Mouse (Mus musculus) heart, postnatal 0 days (tissue): ENCODE measurements around the gene Kcnj10. TPM values are rescaled to one million over a fixed set of nuclear protein-coding genes. Genes with fewer than 3 reads are reported as not detected.

ENCODE experiments used
- ATAC-seq: fragments of 200-750 bp; cut with Nextera tagmentation; 2 replicates; pipeline ENCODE4 v1.8.0; 2017; ENCODE audit warnings: low read depth, moderate number of reproducible peaks, moderate library complexity; ENCODE audit not compliant: insufficient read depth
- DNase-seq: peaks from one replicate; pipeline ENCODE4 v3.0.0-alpha.2; 2016; ENCODE audit warnings: low spot score
- H3K27ac ChIP-seq: fragments of 300-500 bp; sonication (generic); 2 replicates; pipeline ENCODE4 v1.5.1; 2014; ENCODE audit warnings: low read depth, mild to moderate bottlenecking
- H3K27me3 ChIP-seq: fragments of 300-500 bp; sonication (generic); 2 replicates; pipeline ENCODE4 v1.6.1; 2014; ENCODE audit warnings: low read length, mixed read lengths; ENCODE audit not compliant: control insufficient read depth, insufficient read depth
- H3K36me3 ChIP-seq: fragments of 300-500 bp; sonication (generic); replicated peaks from 2 replicates; pipeline ENCODE4 v1.6.1; 2014; ENCODE audit warnings: low read length, mixed read lengths; ENCODE audit not compliant: control insufficient read depth, insufficient read depth
- H3K4me1 ChIP-seq: fragments of 300-500 bp; sonication (generic); 2 replicates; pipeline ENCODE4 v1.6.1; 2014; ENCODE audit warnings: antibody characterized with exemption; ENCODE audit not compliant: control insufficient read depth, insufficient read depth
- H3K4me2 ChIP-seq: fragments of 300-500 bp; sonication (generic); 2 replicates; pipeline ENCODE4 v1.6.1; 2014; ENCODE audit warnings: low read depth, mild to moderate bottlenecking, low read length, moderate library complexity
- H3K4me3 ChIP-seq: fragments of 300-500 bp; sonication (generic); 2 replicates; pipeline ENCODE4 v1.5.1; 2014; ENCODE audit warnings: low read depth, low read length
- H3K9ac ChIP-seq: fragments of 300-500 bp; sonication (generic); replicated peaks from 2 replicates; pipeline ENCODE4 v1.6.1; 2014; ENCODE audit warnings: low read depth, low read length, mixed read lengths
- H3K9me3 ChIP-seq: fragments of 300-500 bp; sonication (generic); replicated peaks from 2 replicates; pipeline ENCODE4 v1.6.1; 2016; ENCODE audit warnings: low read length; ENCODE audit not compliant: control insufficient read depth
- CTCF ChIP-seq: IDR thresholded peaks from 2 replicates; pipeline ENCODE4 v1.5.1; 2016; ENCODE audit warnings: antibody characterized with exemption, control low read depth, low read depth
- EP300 ChIP-seq: IDR thresholded peaks from 2 replicates; pipeline ENCODE4 v1.6.1; 2016; ENCODE audit warnings: antibody characterized with exemption, low read depth
- WGBS: fragments of 180-500 bp; shearing (Covaris S2); extraction: QIAGEN DNeasy Blood & Tissue Kit; methylation state at CpG from one replicate; pipeline ENCODE4 v1.1.7; 2014; 5-methylcytosine and 5-hydroxymethylcytosine counted together
- polyA plus RNA-seq: library from polyadenylated mRNA; unstranded; fragments of >200 nt; fragmentation: Nextera tagmentation; extraction: Ambion mirVana; gene quantifications from 2 replicates; pipeline ENCODE4 v1.2.1, GENCODE M21; 2015
- total RNA-seq: library from RNA; depleted of rRNA; stranded (reverse); fragments of >200 nt; gene quantifications from 2 replicates; pipeline ENCODE4 v1.2.3, GENCODE M21; 2014; ENCODE audit warnings: low replicate concordance

Kcnj10 gene
- total and polyA plus RNA-seq, 2 experiments from 2014 or later = not detected

DNA sequence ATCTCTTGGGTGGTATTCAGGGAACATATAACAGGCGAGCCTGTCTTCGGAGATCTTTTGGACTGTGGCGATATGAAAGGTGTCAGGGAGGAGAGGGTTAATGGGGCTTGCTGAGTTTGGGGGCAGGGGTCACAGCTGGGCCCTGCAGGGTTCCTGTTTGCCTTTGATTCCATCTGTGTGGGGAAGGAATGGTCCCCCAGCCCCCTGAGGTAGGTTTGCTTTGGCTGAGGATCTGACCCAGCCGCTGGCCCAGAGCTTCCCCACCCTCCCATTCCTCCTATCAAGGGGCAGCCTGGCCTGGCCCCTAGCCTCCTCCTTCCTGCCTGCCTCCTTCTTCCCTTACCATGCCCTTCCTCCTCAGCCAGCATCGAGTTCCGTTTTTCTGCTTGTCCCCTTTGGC, 38.2 kb upstream of the Kcnj10 start:
- 52% methylated on average over 6 of the region's 6 CpGs for WGBS
- DNase-seq (no peak), ATAC-seq (no peak)
- peaks cover 27% of the 10 kb centered on the region for H3K4me1 ChIP-seq
- no peaks in the 10 kb centered on the region for H3K27me3 ChIP-seq
- H3K4me3 ChIP-seq = no peak overlapping the region
- H3K9ac ChIP-seq = no peak overlapping the region
- TF ChIP-seq CTCF (no peak), EP300 (no peak)
- H3K36me3 ChIP-seq = no peaks in the 10 kb centered on the region
- no peaks in the 10 kb centered on the region for H3K9me3 ChIP-seq
- no peak overlapping the region for H3K4me2 ChIP-seq
- H3K27ac ChIP-seq = no peak overlapping the region

DNA sequence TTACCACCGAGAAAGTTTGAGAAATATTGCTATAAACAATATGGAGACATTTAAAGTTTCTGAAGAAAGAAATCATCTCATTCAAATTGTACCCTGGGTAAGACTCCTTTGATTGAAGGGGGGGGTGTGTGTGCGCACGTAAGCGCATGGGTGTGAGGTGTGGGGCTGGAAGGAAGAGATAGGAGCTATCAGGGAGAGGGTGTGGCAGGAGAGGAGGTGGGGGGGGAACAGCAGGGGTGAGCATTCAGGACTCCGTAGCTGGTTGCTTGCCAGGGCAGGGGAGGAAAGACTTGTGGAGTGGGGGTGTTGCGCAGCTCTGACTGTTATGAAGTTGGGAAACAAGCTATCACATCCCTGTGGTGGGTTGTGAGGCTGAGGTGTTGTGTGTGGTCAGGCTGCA, 36.6 kb upstream of the Kcnj10 start:
- H3K4me1 ChIP-seq = peaks cover 18% of the 10 kb centered on the region
- 39% methylated on average over 6 of the region's 6 CpGs for WGBS
- ATAC-seq = no peak
- H3K9ac ChIP-seq = no peak overlapping the region
- H3K36me3 ChIP-seq = no peaks in the 10 kb centered on the region
- no peak for DNase-seq
- H3K27ac ChIP-seq = no peak overlapping the region
- H3K9me3 ChIP-seq = no peaks in the 10 kb centered on the region
- H3K27me3 ChIP-seq = no peaks in the 10 kb centered on the region
- no peak for TF ChIP-seq CTCF
- TF ChIP-seq EP300 = no peak
- no peak overlapping the region for H3K4me3 ChIP-seq
- H3K4me2 ChIP-seq = no peak overlapping the region

DNA sequence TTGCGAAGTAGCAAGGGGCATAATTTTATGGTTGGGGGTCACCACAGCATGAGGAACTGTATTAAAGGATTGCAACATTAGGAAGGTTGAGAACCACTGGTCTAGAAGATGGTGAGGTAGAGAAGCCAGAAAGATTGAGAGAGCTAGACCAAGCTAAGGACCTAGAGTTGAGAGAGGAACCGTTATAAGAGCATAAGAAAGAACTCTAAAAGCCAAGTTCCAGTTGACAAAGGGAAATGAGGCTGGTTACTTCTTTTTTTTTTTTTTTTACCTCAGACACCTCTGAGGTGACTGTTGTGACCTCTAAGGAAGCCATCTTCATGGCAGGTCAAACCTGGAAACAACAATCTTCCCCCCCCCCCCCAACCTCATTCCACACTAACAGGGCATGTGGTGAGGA, 35.9 kb upstream of the Kcnj10 start:
- Histone ChIP-seq H3K27me3 (no peaks in the 10 kb centered on the region), H3K9ac (no peak overlapping the region)
- no peak for TF ChIP-seq EP300

GRCm38 (mm10) chr1:172305635-172306034, 35.4 kb upstream of the Kcnj10 start:
- Histone ChIP-seq H3K4me1 (peaks cover 6% of the 10 kb centered on the region), H3K9ac (no peak overlapping the region), H3K4me3 (no peak overlapping the region), H3K27ac (no peak overlapping the region), H3K4me2 (no peak overlapping the region), H3K36me3 (no peaks in the 10 kb centered on the region), H3K27me3 (no peaks in the 10 kb centered on the region), H3K9me3 (no peaks in the 10 kb centered on the region)
- DNase-seq = no peak
- WGBS = 77% methylated on average over 3 of the region's 3 CpGs
- TF ChIP-seq CTCF = peak; percentile 18
- no peak for TF ChIP-seq EP300
- no peak for ATAC-seq

More for the DNA sequence above, 35.9 kb upstream of the Kcnj10 start:
- ATAC-seq (no peak), DNase-seq (no peak)
- H3K9me3 ChIP-seq = no peaks in the 10 kb centered on the region
- no peaks in the 10 kb centered on the region for H3K36me3 ChIP-seq
- H3K4me3 ChIP-seq = no peak overlapping the region
- no peak overlapping the region for H3K4me2 ChIP-seq
- WGBS = 92% methylated on average over 2 of the region's 2 CpGs
- peaks cover 11% of the 10 kb centered on the region for H3K4me1 ChIP-seq
- no peak overlapping the region for H3K27ac ChIP-seq

DNA sequence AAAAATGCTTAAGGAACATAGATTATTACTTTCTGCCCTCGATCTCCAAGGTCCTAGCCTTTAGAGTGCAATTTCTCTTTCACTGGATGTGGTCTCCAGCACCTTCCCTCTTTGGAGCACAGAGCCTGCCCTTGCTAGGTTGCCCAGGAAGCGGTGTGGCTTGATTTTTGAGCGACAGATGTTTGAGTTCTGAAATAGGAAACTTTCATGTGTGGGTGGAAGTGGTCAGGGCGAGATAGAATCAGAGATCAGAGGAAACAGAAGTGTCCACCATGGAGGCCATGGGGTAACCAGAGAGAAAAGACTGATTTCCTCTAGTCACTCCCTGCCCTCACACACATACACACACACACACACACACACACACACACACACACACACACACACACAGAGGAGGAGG, 34.8 kb upstream of the Kcnj10 start:
- no peak for ATAC-seq
- Histone ChIP-seq H3K36me3 (no peaks in the 10 kb centered on the region), H3K4me3 (no peak overlapping the region), H3K9ac (no peak overlapping the region), H3K4me1 (peaks cover under 1% of the 10 kb centered on the region; the same call in 1 of the 2 replicates), H3K9me3 (no peaks in the 10 kb centered on the region), H3K4me2 (no peak overlapping the region), H3K27me3 (no peaks in the 10 kb centered on the region), H3K27ac (no peak overlapping the region)
- no peak for TF ChIP-seq EP300
- no peak for TF ChIP-seq CTCF
- 60% methylated on average over 4 of the region's 4 CpGs for WGBS
- no peak for DNase-seq

DNA sequence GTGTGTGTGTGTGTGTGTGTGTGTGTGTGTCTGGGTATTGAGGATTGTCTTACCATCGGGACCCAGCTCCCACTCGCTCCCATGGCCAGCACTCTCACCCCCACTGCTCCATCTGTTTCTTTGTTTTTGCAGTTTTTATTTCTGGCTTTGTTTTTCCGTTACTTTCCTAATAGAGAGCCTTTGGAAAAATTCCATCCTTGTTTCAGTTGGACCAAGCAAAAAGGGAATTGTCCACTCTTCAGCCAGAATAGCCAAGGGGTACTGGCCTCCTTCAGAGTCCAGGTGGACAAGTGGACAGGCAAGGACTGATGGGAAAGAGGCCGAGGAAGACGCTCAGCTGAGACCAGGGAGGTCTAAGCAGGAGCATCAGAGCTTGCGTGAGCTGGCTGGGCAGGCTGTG, 34.1 kb upstream of the Kcnj10 start:
- H3K36me3 ChIP-seq = no peaks in the 10 kb centered on the region
- no peaks in the 10 kb centered on the region for H3K9me3 ChIP-seq
- no peak overlapping the region for H3K4me2 ChIP-seq
- WGBS = 77% methylated on average over 6 of the region's 6 CpGs
- DNase-seq = no peak
- no peak overlapping the region for H3K4me3 ChIP-seq
- H3K4me1 ChIP-seq = no peaks in the 10 kb centered on the region; the same call in 1 of the 2 replicates
- no peak overlapping the region for H3K9ac ChIP-seq
- no peak overlapping the region for H3K27ac ChIP-seq
- ATAC-seq = no peak
- TF ChIP-seq CTCF (no peak), EP300 (no peak)
- no peaks in the 10 kb centered on the region for H3K27me3 ChIP-seq
